Mouse (Mus musculus) adrenal gland, adult (tissue): ENCODE measurements around the gene Gm11114.

Experiments used
- DNase-seq, 2 experiments: peaks; one replicate each; pipeline ENCODE4 v3.0.0; 2022 to 2023; ENCODE audit warnings: low spot score in 1 of 2; ENCODE audit not compliant: inconsistent age in 2 of 2

Gene Gm11114

DNA sequence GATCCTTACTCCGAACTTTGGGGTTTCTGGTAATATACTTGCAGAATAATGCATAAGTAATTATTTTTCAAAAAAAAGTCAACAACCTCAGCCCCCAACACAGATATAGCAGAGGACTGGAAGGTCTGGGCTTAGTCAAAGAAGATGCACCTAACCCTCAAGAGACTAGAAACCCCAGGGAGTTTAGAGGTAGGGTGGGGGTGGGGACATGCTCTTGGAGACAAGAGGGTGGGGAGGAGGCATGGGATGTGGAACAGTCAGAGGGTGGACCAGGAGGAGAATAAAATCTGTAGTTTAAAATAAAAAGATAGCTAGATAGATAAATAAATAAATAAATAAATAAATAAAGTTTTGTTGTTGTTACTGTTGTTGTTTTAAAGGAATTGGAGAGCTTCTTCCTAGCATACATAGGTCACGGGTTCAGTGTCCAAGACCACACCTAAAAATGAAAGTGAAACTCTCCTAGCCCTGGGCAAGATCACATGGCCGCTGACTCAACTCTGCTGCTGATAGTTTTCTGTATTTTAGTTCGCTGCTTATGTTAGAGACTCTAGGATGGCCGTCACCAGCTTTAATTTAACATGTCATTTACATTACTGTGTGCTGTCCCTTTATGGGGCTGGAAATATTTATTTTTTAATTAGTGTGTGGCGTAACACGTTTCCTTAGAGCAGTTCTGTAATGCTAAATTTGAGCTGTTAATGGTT lies 44.7 kb downstream of the Gm11114 start:
- no peak for DNase-seq
